Mouse (Mus musculus) kidney, adult 2 months (tissue): ENCODE measurements at regions not wholly inside any gene's neighbourhood (a gene's known extent, or its start where the extent isn't known, plus 50 kb on each side); places are given as distances from the start of the nearest gene placed in this dataset.
A peak's percentile ranks its signal among the peaks of the same experiment; 100 is the strongest.

Source experiments
- DNase-seq: peaks from one replicate; pipeline ENCODE4 v3.0.0; 2021
- H3K27ac ChIP-seq: fragments of 200-500 bp; 2 replicates; pipeline ENCODE4 v1.5.1; 2012; ENCODE audit warnings: low read depth, low read length, control low read depth, inconsistent platforms; ENCODE audit not compliant: insufficient read depth
- H3K27me3 ChIP-seq: fragments of 200-500 bp; replicated peaks from 2 replicates; pipeline ENCODE4 v1.6.1; 2012; ENCODE audit warnings: mild to moderate bottlenecking, moderate library complexity, low read length, inconsistent platforms; ENCODE audit not compliant: control insufficient read depth, insufficient read depth
- H3K36me3 ChIP-seq: fragments of 200-500 bp; 2 replicates; pipeline ENCODE4 v1.6.1; 2012; ENCODE audit warnings: mild to moderate bottlenecking, moderate library complexity, low read length, inconsistent platforms; ENCODE audit not compliant: control insufficient read depth, insufficient read depth
- H3K4me1 ChIP-seq: fragments of 200-500 bp; 2 replicates; pipeline ENCODE4 v1.6.1; 2011; ENCODE audit warnings: low read length; ENCODE audit not compliant: control insufficient read depth, insufficient read depth
- H3K4me3 ChIP-seq: fragments of 200-500 bp; 2 replicates; pipeline ENCODE4 v1.5.1; 2011; ENCODE audit warnings: mild to moderate bottlenecking, low read depth, low read length, control low read depth; ENCODE audit not compliant: insufficient read depth
- CTCF ChIP-seq: fragments of 200-500 bp; conservative IDR thresholded peaks from 2 replicates; pipeline ENCODE4 v1.5.1; 2011; ENCODE audit warnings: low read depth, mild to moderate bottlenecking, control low read depth, low read length, moderate library complexity, mixed read lengths; ENCODE audit not compliant: insufficient read depth, insufficient read length
- POLR2A ChIP-seq: fragments of 200-500 bp; IDR thresholded peaks from one replicate; pipeline ENCODE4 v1.6.1; 2011; ENCODE audit warnings: low read depth, low read length, control low read depth
- WGBS: fragments of 180-500 bp; shearing (Covaris S2); methylation state at CpG from one replicate; pipeline ENCODE4 v1.1.7; 2018; 5-methylcytosine and 5-hydroxymethylcytosine counted together

- Histone ChIP-seq H3K36me3 (no peaks in the 10 kb centered on the region), H3K4me1 (no peaks in the 10 kb centered on the region), H3K27ac (no peak overlapping the region), H3K4me3 (no peak overlapping the region), H3K27me3 (no peaks in the 10 kb centered on the region)
- TF ChIP-seq POLR2A (no peak), CTCF (no peak)
- no peak for DNase-seq
- WGBS = 49% methylated on average over 4 of the region's 4 CpGs
These were observed 150.3 kb upstream of the Ank start for GRCm38 (mm10) chr15:27315964-27316745.

- H3K27ac ChIP-seq = no peak overlapping the region
- no peaks in the 10 kb centered on the region for H3K4me1 ChIP-seq
- 86% methylated on average over 1 of the region's 1 CpGs for WGBS
- H3K36me3 ChIP-seq = no peaks in the 10 kb centered on the region
- no peak for DNase-seq
- TF ChIP-seq POLR2A (no peak), CTCF (no peak)
- H3K4me3 ChIP-seq = no peak overlapping the region
- H3K27me3 ChIP-seq = no peaks in the 10 kb centered on the region
These were observed 149.7 kb upstream of the Ank start for GRCm38 (mm10) chr15:27316746-27317129.

- no peaks in the 10 kb centered on the region for H3K4me1 ChIP-seq
- H3K27ac ChIP-seq = no peak overlapping the region
- H3K27me3 ChIP-seq = no peaks in the 10 kb centered on the region
- DNase-seq = no peak
- TF ChIP-seq CTCF = no peak
- no peak for TF ChIP-seq POLR2A
- WGBS = 56% methylated on average over 10 of the region's 10 CpGs
- no peak overlapping the region for H3K4me3 ChIP-seq
- H3K36me3 ChIP-seq = no peaks in the 10 kb centered on the region
These were observed 144.4 kb upstream of the Ank start for GRCm38 (mm10) chr15:27321915-27322665.

GRCm38 (mm10) chr15:27325847-27326548, 140.5 kb upstream of the Ank start:
- no peak overlapping the region for H3K27ac ChIP-seq
- no peaks in the 10 kb centered on the region for H3K4me1 ChIP-seq
- peak; percentile 66 for DNase-seq
- TF ChIP-seq POLR2A = no peak
- TF ChIP-seq CTCF = peak; percentile 91
- H3K4me3 ChIP-seq = no peak overlapping the region
- WGBS = 25% methylated on average over 15 of the region's 15 CpGs
- no peaks in the 10 kb centered on the region for H3K36me3 ChIP-seq
- H3K27me3 ChIP-seq = no peaks in the 10 kb centered on the region

- H3K36me3 ChIP-seq = no peaks in the 10 kb centered on the region
- H3K4me1 ChIP-seq = no peaks in the 10 kb centered on the region
- no peaks in the 10 kb centered on the region for H3K27me3 ChIP-seq
- no peak overlapping the region for H3K4me3 ChIP-seq
- no peak for DNase-seq
- no peak overlapping the region for H3K27ac ChIP-seq
- TF ChIP-seq CTCF (no peak), POLR2A (no peak)
- WGBS = 71% methylated on average over 5 of the region's 5 CpGs
These were observed 140.0 kb upstream of the Ank start for GRCm38 (mm10) chr15:27326549-27326876.

GRCm38 (mm10) chr15:27327744-27328143, 138.7 kb upstream of the Ank start:
- no peaks in the 10 kb centered on the region for H3K4me1 ChIP-seq
- 73% methylated on average over 5 of the region's 5 CpGs for WGBS
- no peaks in the 10 kb centered on the region for H3K27me3 ChIP-seq
- H3K4me3 ChIP-seq = no peak overlapping the region
- DNase-seq = no peak
- H3K36me3 ChIP-seq = no peaks in the 10 kb centered on the region
- no peak for TF ChIP-seq CTCF
- TF ChIP-seq POLR2A = no peak
- H3K27ac ChIP-seq = no peak overlapping the region

GRCm38 (mm10) chr15:27328441-27328840, 138.0 kb upstream of the Ank start:
- H3K27me3 ChIP-seq = no peaks in the 10 kb centered on the region
- H3K4me1 ChIP-seq = no peaks in the 10 kb centered on the region
- H3K36me3 ChIP-seq = no peaks in the 10 kb centered on the region
- 87% methylated on average over 2 of the region's 2 CpGs for WGBS
- H3K4me3 ChIP-seq = no peak overlapping the region
- H3K27ac ChIP-seq = no peak overlapping the region
- TF ChIP-seq CTCF (no peak), POLR2A (no peak)
- no peak for DNase-seq
